Mouse (Mus musculus): ENCODE data around the gene Crcp.

Crcp gene

GRCm38 (mm10) chr5:130029142-130029897, at the start of gene Crcp, which contains the start of gene Asl:
TSS of gene Crcp (plus strand) at chr5:130029290.
TSS of gene Asl (minus strand) at chr5:130029247.
- peak; percentile 81 for DNase-seq (ENCODE audit: low spot score)

GRCm38 (mm10) chr5:129980216-129980615, 48.9 kb upstream of the Crcp start:
- DNase-seq (ENCODE audit: low spot score): no peak

GRCm38 (mm10) chr5:129989376-129989775, 39.7 kb upstream of the Crcp start:
- no peak for DNase-seq (ENCODE audit: low spot score)

- no peak for DNase-seq (ENCODE audit: low spot score)
Measured at GRCm38 (mm10) chr5:129991898-129992297, 37.2 kb upstream of the Crcp start.

GRCm38 (mm10) chr5:129993374-129993773, 35.7 kb upstream of the Crcp start:
- no peak for DNase-seq (ENCODE audit: low spot score)

- DNase-seq (ENCODE audit: low spot score): no peak
Measured at GRCm38 (mm10) chr5:129994989-129995388, 34.1 kb upstream of the Crcp start.

GRCm38 (mm10) chr5:129997700-129998099, 31.4 kb upstream of the Crcp start:
- DNase-seq (ENCODE audit: low spot score): no peak

- peak; percentile 77 for DNase-seq (ENCODE audit: low spot score)
Measured at GRCm38 (mm10) chr5:129999097-129999496, 30.0 kb upstream of the Crcp start.

GRCm38 (mm10) chr5:130000735-130001134, 28.4 kb upstream of the Crcp start:
- no peak for DNase-seq (ENCODE audit: low spot score)

- DNase-seq (ENCODE audit: low spot score): no peak
Measured at GRCm38 (mm10) chr5:130001356-130001987, 27.6 kb upstream of the Crcp start.

- peak; percentile 83 for DNase-seq (ENCODE audit: low spot score)
Measured at GRCm38 (mm10) chr5:130002301-130003146, 26.6 kb upstream of the Crcp start, which contains the start of gene Gusb. TSS of gene Gusb (minus strand) at chr5:130003049.

GRCm38 (mm10) chr5:130003229-130003628, 25.9 kb upstream of the Crcp start:
- DNase-seq (ENCODE audit: low spot score): no peak

- no peak for DNase-seq (ENCODE audit: low spot score)
Measured at GRCm38 (mm10) chr5:130007344-130007743, 21.7 kb upstream of the Crcp start.

GRCm38 (mm10) chr5:130008034-130008590, 21.0 kb upstream of the Crcp start:
- no peak for DNase-seq (ENCODE audit: low spot score)

- no peak for DNase-seq (ENCODE audit: low spot score)
Measured at GRCm38 (mm10) chr5:130009784-130010183, 19.3 kb upstream of the Crcp start.

- no peak for DNase-seq (ENCODE audit: low spot score)
Measured at GRCm38 (mm10) chr5:130010961-130011360, 18.1 kb upstream of the Crcp start.

- DNase-seq (ENCODE audit: low spot score): no peak
Measured at GRCm38 (mm10) chr5:130015104-130015503, 14.0 kb upstream of the Crcp start.

- no peak for DNase-seq (ENCODE audit: low spot score)
Measured at GRCm38 (mm10) chr5:130019461-130019860, 9.6 kb upstream of the Crcp start.

- DNase-seq (ENCODE audit: low spot score): no peak
Measured at GRCm38 (mm10) chr5:130021361-130021966, 7.6 kb upstream of the Crcp start.

GRCm38 (mm10) chr5:130022366-130022765, 6.7 kb upstream of the Crcp start:
- no peak for DNase-seq (ENCODE audit: low spot score)

- DNase-seq (ENCODE audit: low spot score): no peak
Measured at GRCm38 (mm10) chr5:130023067-130023766, 5.9 kb upstream of the Crcp start.
